Mouse (Mus musculus) E14TG2a.4 (cell line): ENCODE measurements around the gene Add1.

Experiments
- CTCF ChIP-seq: conservative IDR thresholded peaks from 2 replicates; pipeline ENCODE4 v1.5.1; 2014; ENCODE audit warnings: low read length
- POU5F1 ChIP-seq: IDR thresholded peaks from 2 replicates; pipeline ENCODE4 v1.6.1; 2014; ENCODE audit warnings: low read length, borderline replicate concordance

DNA sequence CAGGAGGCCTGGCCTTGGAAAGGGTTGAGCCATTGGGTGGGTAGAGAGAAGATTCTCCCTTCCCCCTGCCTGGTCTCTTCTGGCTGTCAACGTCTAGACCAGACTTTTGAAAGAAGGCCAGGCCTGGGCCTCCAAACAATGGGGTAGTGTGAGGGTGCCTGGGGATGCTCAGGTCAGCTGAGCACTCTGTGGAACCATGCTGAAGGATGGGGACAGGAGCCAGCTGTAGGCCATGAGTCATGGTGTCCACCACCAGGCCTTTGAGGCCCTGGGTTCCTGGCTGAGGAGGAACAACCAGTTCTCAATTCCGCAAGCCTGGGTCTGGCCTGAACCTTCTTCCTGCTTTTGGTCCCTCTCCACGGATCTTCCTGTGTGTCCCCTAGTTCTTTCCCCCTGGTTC lies 39.6 kb upstream of the Add1 start:
- TF ChIP-seq CTCF, result no peak
- TF ChIP-seq POU5F1, result no peak
